Mouse (Mus musculus) hindbrain, embryonic 13.5 days (tissue): Measurements from ENCODE around the gene Rab30. TPM values are rescaled to one million over a fixed set of nuclear protein-coding genes. Genes with fewer than 3 reads are reported as not detected.

Experiments used
- ATAC-seq: fragments of 200-750 bp; cut with Nextera tagmentation; 2 replicates; pipeline ENCODE4 v1.8.0; 2017; ENCODE audit warnings: moderate TSS enrichment; ENCODE audit not compliant: low FRiP score
- H3K27ac ChIP-seq: fragments of 300-500 bp; sonication (generic); 2 replicates; pipeline ENCODE4 v1.5.1; 2015; ENCODE audit warnings: inconsistent platforms, mild to moderate bottlenecking, moderate library complexity
- H3K27me3 ChIP-seq: fragments of 300-500 bp; sonication (generic); 2 replicates; pipeline ENCODE4 v1.6.1; 2015; ENCODE audit warnings: mild to moderate bottlenecking, inconsistent platforms
- H3K36me3 ChIP-seq: fragments of 300-500 bp; sonication (generic); 2 replicates; pipeline ENCODE4 v1.6.1; 2015; ENCODE audit warnings: mild to moderate bottlenecking, inconsistent platforms
- H3K4me1 ChIP-seq: fragments of 300-500 bp; sonication (generic); replicated peaks from 2 replicates; pipeline ENCODE4 v1.6.1; 2015; ENCODE audit warnings: inconsistent platforms
- H3K4me2 ChIP-seq: fragments of 300-500 bp; sonication (generic); 2 replicates; pipeline ENCODE4 v1.6.1; 2015; ENCODE audit warnings: inconsistent platforms, mild to moderate bottlenecking, moderate library complexity
- H3K4me3 ChIP-seq: fragments of 300-500 bp; sonication (generic); 2 replicates; pipeline ENCODE4 v1.5.1; 2015; ENCODE audit warnings: mild to moderate bottlenecking, inconsistent platforms
- H3K9ac ChIP-seq: fragments of 300-500 bp; sonication (generic); 2 replicates; pipeline ENCODE4 v1.6.1; 2015; ENCODE audit warnings: mild to moderate bottlenecking, inconsistent platforms
- H3K9me3 ChIP-seq: fragments of 300-500 bp; sonication (generic); 2 replicates; pipeline ENCODE4 v1.6.1; 2016; ENCODE audit warnings: inconsistent platforms
- WGBS: fragments of 180-500 bp; shearing (Covaris S2); methylation state at CpG from one replicate; pipeline ENCODE4 v1.1.7; 2015; 5-methylcytosine and 5-hydroxymethylcytosine counted together
- polyA plus RNA-seq: library from polyadenylated mRNA; unstranded; fragments of >200 nt; fragmentation: Nextera tagmentation; extraction: Ambion mirVana; gene quantifications from 2 replicates; pipeline ENCODE4 v1.2.1, GENCODE M21; 2015

Rab30 gene
- polyA plus RNA-seq, 1 experiment from 2014 or later = 22.3 TPM

DNA sequence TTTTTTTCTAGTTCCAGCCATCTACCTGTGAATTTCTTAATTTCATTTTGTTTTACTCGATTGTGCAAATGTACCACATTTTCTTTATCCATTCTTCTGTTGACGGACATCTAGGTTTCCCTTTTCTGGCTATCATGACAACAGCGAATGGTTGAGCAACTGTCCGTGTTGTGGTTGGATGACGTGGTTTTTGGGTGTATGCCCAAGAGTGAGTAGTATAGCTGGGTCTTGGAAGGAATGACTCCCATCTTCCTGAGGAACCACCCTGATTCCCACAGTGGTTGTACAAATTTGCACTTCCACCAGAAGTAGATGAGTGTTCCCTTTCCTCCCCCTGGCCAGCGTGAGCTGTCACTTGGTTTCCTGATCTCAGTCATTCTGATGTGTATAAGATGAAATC is 91.0 kb downstream of the Rab30 start:
- Histone ChIP-seq H3K27ac (no peak overlapping the region), H3K4me1 (no peaks in the 10 kb centered on the region), H3K27me3 (no peaks in the 10 kb centered on the region), H3K4me2 (no peak overlapping the region), H3K9ac (no peak overlapping the region), H3K9me3 (no peaks in the 10 kb centered on the region), H3K4me3 (no peak overlapping the region), H3K36me3 (peaks cover 32% of the 10 kb centered on the region)
- no peak for ATAC-seq
- WGBS = 92% methylated on average over 6 of the region's 6 CpGs

- 88% methylated on average over 2 of the region's 2 CpGs for WGBS
- no peaks in the 10 kb centered on the region for H3K9me3 ChIP-seq
- H3K4me2 ChIP-seq = no peak overlapping the region
- H3K4me1 ChIP-seq = no peaks in the 10 kb centered on the region
- no peak overlapping the region for H3K9ac ChIP-seq
- H3K4me3 ChIP-seq = no peak overlapping the region
- H3K27me3 ChIP-seq = no peaks in the 10 kb centered on the region
- ATAC-seq = no peak
- no peak overlapping the region for H3K27ac ChIP-seq
- H3K36me3 ChIP-seq = peaks cover 32% of the 10 kb centered on the region
These were observed 93.0 kb downstream of the Rab30 start for GRCm38 (mm10) chr7:92834391-92834790.

- WGBS = 83% methylated on average over 3 of the region's 3 CpGs
- H3K9me3 ChIP-seq = no peaks in the 10 kb centered on the region
- ATAC-seq = no peak
- H3K27me3 ChIP-seq = no peaks in the 10 kb centered on the region
- no peaks in the 10 kb centered on the region for H3K4me1 ChIP-seq
- peaks cover 26% of the 10 kb centered on the region for H3K36me3 ChIP-seq
- no peak overlapping the region for H3K4me3 ChIP-seq
- no peak overlapping the region for H3K4me2 ChIP-seq
- no peak overlapping the region for H3K9ac ChIP-seq
- no peak overlapping the region for H3K27ac ChIP-seq
These were observed 95.0 kb downstream of the Rab30 start for GRCm38 (mm10) chr7:92836447-92836846.

GRCm38 (mm10) chr7:92837226-92837625 is 95.8 kb downstream of the Rab30 start:
- Histone ChIP-seq H3K36me3 (peaks cover 22% of the 10 kb centered on the region), H3K9ac (no peak overlapping the region), H3K4me2 (no peak overlapping the region), H3K27ac (no peak overlapping the region), H3K4me3 (no peak overlapping the region), H3K27me3 (no peaks in the 10 kb centered on the region), H3K9me3 (no peaks in the 10 kb centered on the region), H3K4me1 (no peaks in the 10 kb centered on the region)
- ATAC-seq = no peak
- WGBS = 89% methylated on average over 11 of the region's 11 CpGs

DNA sequence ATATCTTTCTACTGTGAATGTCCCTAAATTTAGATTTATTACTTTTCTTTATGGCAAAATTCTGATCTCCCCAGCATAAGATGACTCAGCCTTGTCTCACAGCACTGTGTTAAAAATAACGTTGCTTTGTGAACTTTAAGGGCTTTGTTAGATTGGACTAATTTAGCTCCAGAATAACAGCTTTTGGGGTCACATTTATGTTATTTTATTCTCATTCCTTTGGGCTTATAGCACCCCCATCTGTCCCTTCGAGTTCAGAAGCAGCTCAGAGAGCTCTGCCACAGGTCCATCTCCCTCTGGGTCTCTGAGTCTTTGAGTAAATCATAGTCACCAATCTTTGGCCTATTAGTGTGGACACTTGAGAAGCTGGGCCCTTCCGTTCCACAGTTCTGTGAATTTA is 96.5 kb downstream of the Rab30 start:
- Histone ChIP-seq H3K36me3 (peaks cover 16% of the 10 kb centered on the region), H3K27ac (no peak overlapping the region), H3K9me3 (no peaks in the 10 kb centered on the region), H3K4me2 (no peak overlapping the region), H3K4me1 (no peaks in the 10 kb centered on the region), H3K9ac (no peak overlapping the region), H3K4me3 (no peak overlapping the region), H3K27me3 (no peaks in the 10 kb centered on the region)
- ATAC-seq = no peak
- 72% methylated on average over 3 of the region's 3 CpGs for WGBS

GRCm38 (mm10) chr7:92842254-92842653 is 100.9 kb downstream of the Rab30 start:
- no peak overlapping the region for H3K4me3 ChIP-seq
- H3K4me1 ChIP-seq = no peaks in the 10 kb centered on the region
- ATAC-seq = no peak
- H3K27ac ChIP-seq = no peak overlapping the region
- WGBS = 90% methylated on average over 2 of the region's 2 CpGs
- peaks cover 3% of the 10 kb centered on the region; the same call in 1 of the 2 replicates for H3K36me3 ChIP-seq
- no peak overlapping the region for H3K4me2 ChIP-seq
- no peaks in the 10 kb centered on the region for H3K9me3 ChIP-seq
- no peaks in the 10 kb centered on the region for H3K27me3 ChIP-seq
- H3K9ac ChIP-seq = no peak overlapping the region

DNA sequence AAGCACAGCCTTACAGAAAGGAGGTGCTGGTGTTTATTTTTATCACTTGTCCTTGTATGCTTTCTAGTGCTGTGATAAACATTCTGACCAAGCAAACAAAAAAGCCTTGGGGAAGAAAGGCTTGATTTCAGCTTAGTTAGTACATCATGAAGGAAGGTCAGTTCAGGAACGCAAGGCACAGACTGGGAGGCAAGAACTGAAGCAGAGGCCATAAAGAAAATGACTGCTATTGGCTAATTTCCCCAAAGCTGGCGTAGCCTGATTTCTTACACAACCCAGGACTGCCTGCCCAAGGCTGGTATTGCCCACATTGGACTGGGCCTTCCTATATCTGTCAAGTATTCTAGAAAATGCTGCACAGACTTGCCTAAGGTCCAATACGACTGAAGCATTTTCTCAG is 106.8 kb downstream of the Rab30 start:
- ATAC-seq = no peak
- Histone ChIP-seq H3K36me3 (no peaks in the 10 kb centered on the region), H3K4me1 (no peaks in the 10 kb centered on the region), H3K4me3 (no peak overlapping the region), H3K27me3 (no peaks in the 10 kb centered on the region), H3K4me2 (no peak overlapping the region), H3K9me3 (no peaks in the 10 kb centered on the region), H3K9ac (no peak overlapping the region), H3K27ac (no peak overlapping the region)
- 88% methylated on average over 3 of the region's 3 CpGs for WGBS

DNA sequence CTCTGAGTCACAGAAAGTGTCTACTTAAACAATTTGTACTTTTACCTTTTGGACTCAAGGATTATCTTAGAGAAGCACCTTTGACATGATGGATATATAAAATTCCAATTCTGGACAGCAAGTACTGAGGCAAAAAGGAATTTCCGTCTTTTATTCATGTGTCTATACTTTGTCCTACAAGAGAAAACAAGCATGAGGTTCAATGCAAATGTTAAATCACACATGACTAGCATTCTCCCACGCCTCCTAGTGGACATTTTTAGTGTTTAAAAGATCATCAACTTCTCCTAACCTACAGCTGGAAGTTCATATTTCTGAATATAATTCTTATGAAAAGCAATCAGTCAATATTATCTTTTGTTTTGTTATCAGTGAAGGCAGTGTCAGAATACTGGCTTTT is 125.1 kb downstream of the Rab30 start:
- Histone ChIP-seq H3K4me3 (no peak overlapping the region), H3K27ac (no peak overlapping the region), H3K4me2 (no peak overlapping the region), H3K4me1 (no peaks in the 10 kb centered on the region), H3K27me3 (no peaks in the 10 kb centered on the region), H3K9me3 (no peaks in the 10 kb centered on the region), H3K9ac (no peak overlapping the region), H3K36me3 (no peaks in the 10 kb centered on the region)
- no peak for ATAC-seq
- WGBS = 38% methylated on average over 2 of the region's 2 CpGs

DNA sequence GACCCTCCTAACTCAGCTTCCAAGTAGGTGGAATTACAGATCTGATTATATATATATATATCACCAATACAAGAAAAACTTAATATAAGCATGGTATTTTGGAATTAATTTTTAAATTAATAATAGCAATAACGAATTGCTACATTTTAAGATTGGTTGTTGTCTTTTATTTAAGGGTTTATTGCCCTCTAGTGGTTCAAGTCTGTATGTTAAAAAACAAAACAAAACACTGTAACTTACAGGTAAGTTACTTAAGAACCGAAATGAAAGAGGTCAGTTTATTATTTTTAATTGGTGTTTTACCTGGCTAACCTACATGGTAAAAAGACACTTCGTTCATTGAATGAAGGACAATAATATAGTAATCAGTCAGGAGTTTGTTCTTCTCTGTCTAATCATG is 128.8 kb downstream of the Rab30 start:
- no peak overlapping the region for H3K4me3 ChIP-seq
- H3K9me3 ChIP-seq = no peaks in the 10 kb centered on the region
- no peak overlapping the region for H3K27ac ChIP-seq
- 73% methylated on average over 3 of the region's 3 CpGs for WGBS
- no peaks in the 10 kb centered on the region for H3K27me3 ChIP-seq
- H3K4me2 ChIP-seq = no peak overlapping the region
- no peak for ATAC-seq
- H3K36me3 ChIP-seq = no peaks in the 10 kb centered on the region
- peaks cover 8% of the 10 kb centered on the region for H3K4me1 ChIP-seq
- no peak overlapping the region for H3K9ac ChIP-seq

- no peak overlapping the region for H3K4me3 ChIP-seq
- H3K4me2 ChIP-seq = no peak overlapping the region
- no peaks in the 10 kb centered on the region for H3K9me3 ChIP-seq
- H3K27ac ChIP-seq = no peak overlapping the region
- no peak overlapping the region for H3K9ac ChIP-seq
- no peaks in the 10 kb centered on the region for H3K27me3 ChIP-seq
- H3K36me3 ChIP-seq = no peaks in the 10 kb centered on the region
- ATAC-seq = no peak
- 93% methylated on average over 4 of the region's 4 CpGs for WGBS
- peaks cover 18% of the 10 kb centered on the region for H3K4me1 ChIP-seq
These were observed 130.2 kb downstream of the Rab30 start for GRCm38 (mm10) chr7:92871596-92871995.

DNA sequence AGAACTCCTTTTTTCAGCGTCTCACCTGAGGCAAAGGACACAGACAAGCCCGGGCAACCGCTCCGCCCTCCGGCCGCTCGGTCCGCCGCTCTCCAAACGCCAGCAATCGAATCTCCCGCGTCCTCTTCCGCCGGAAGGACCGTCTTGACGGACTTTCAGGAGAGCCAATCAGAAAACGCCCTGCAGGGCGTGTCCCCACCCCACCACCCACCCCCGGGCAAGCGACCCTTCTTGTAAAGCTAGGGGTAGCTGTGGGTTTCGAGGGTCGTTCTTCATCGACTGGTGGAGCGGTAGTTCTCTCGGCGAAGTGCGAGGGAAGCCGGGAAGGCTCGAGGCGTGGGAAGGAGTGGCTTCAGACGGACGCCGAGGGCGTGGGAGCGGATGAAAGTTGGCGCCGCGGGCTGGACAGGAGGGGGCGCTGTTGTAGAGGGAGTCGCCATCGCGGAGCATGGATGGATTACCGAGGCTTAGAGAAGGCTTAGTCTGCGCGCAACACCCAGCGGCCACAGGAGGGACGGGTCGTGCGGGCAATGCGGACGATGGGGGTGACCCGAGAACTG is 132.8 kb downstream of the Rab30 start, which contains the start of the genes Ddias and Prcp:
TSS of gene Ddias (minus strand) at position 132 of the 560 bp plus-strand sequence.
TSS of gene Prcp (plus strand) at position 355 of the 560 bp plus-strand sequence.
- Histone ChIP-seq H3K4me2 (peak within 1 kb of the TSS; percentile 64), H3K4me3 (peak within 1 kb of the TSS; percentile 60), H3K9me3 (no peaks in the 10 kb centered on the region), H3K9ac (peak within 1 kb of the TSS; percentile 82), H3K36me3 (no peaks in the 10 kb centered on the region), H3K4me1 (peaks cover 24% of the 10 kb centered on the region), H3K27ac (peak within 1 kb of the TSS; percentile 98), H3K27me3 (no peaks in the 10 kb centered on the region)
- ATAC-seq = peak; percentile 92
- under 1% methylated on average over 53 of the region's 53 CpGs for WGBS

DNA sequence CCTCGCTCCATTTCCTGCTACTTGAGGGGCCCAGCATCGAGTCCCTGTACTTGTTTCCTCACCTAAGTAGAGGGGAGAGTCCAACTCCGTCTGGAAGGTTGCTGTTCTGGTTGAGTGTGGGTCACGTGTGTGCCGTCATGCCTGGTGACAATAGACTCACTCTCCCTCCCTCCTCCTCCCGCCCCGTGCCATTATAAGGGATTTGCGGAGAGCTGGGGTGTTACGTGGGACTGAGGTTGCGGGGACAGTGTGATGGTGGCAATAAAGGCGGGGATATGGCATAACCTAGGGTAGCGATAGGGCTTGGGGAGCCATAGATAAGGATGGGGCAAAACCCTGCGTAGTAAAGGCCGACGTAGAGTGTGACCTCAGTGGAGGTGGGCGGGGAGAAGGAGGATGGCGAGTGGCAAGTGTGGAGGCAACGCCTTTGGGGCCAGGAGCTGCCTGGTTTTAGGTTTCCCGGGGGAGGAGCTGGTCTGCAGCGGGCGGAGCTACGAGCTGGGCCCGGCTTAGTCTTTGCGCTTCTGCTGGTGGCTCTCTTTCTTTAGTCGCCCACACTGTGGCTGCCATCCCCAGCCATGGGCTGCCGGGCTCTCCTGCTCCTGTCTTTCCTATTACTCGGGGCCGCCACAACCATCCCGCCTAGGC is 133.5 kb downstream of the Rab30 start:
- Histone ChIP-seq H3K4me1 (peaks cover 24% of the 10 kb centered on the region), H3K4me2 (peak overlapping the region; percentile 64), H3K36me3 (no peaks in the 10 kb centered on the region), H3K27me3 (no peaks in the 10 kb centered on the region), H3K27ac (peak overlapping the region; percentile 98), H3K9ac (peak overlapping the region; percentile 82), H3K4me3 (peak overlapping the region; percentile 60), H3K9me3 (no peaks in the 10 kb centered on the region)
- WGBS = 0% methylated on average over 29 of the region's 29 CpGs
- peak; percentile 92 for ATAC-seq

GRCm38 (mm10) chr7:92876066-92876465 is 134.7 kb downstream of the Rab30 start:
- no peaks in the 10 kb centered on the region for H3K27me3 ChIP-seq
- WGBS = 53% methylated on average over 3 of the region's 3 CpGs
- H3K9ac ChIP-seq = peak overlapping the region; percentile 82
- no peak overlapping the region for H3K27ac ChIP-seq
- H3K4me1 ChIP-seq = peaks cover 24% of the 10 kb centered on the region
- H3K9me3 ChIP-seq = no peaks in the 10 kb centered on the region
- peak overlapping the region; percentile 64 for H3K4me2 ChIP-seq
- no peak for ATAC-seq
- no peaks in the 10 kb centered on the region for H3K36me3 ChIP-seq
- peak overlapping the region; percentile 60 for H3K4me3 ChIP-seq
